Mouse (Mus musculus) cerebral cortex, adult 2 months (tissue): ENCODE results near the gene Noxo1.

Experiments
- WGBS: fragments of 180-500 bp; shearing (Covaris S2); methylation state at CpG from one replicate; pipeline ENCODE4 v1.1.7; 2018; 5-methylcytosine and 5-hydroxymethylcytosine counted together

Gene Noxo1

DNA sequence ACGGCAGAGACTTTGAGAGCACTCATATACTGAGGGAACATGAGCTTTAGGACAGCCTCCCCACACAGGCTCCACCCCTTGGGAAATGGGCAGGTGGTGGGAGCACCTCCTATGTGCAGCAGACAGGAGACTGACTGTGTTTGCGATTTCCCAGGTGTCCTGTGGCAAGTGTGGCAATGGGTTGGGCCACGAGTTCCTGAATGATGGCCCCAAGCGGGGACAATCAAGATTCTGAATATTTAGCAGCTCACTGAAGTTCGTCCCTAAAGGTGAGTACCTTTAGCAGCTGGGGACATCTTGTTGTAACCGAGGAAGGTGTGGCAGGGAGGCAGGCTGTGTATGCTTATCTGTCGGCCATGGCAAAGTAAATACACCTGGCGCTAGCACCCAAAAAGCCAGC is 43.9 kb downstream of the Noxo1 start:
- 90% methylated on average over 8 of the region's 8 CpGs for WGBS

DNA sequence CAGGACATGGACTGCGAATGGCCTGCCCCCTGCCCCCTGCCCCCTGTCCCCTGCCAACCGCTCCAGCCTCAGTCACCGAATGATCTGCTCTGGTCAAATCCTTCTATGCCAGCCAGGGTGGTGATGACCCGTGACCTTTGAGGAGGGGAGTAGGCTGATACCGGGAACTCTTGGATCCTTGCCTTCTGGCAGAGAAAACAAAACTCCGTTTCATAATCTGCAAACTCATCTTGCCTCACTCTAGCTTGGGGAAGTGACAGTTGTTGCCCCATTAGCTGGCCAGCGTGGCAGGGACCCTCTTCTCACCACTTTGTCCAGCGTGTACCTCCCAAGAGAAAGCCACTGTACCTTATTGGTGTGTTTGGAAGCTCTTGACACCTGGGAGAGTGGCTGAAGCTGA is 46.3 kb downstream of the Noxo1 start:
- WGBS = 75% methylated on average over 8 of the region's 8 CpGs

DNA sequence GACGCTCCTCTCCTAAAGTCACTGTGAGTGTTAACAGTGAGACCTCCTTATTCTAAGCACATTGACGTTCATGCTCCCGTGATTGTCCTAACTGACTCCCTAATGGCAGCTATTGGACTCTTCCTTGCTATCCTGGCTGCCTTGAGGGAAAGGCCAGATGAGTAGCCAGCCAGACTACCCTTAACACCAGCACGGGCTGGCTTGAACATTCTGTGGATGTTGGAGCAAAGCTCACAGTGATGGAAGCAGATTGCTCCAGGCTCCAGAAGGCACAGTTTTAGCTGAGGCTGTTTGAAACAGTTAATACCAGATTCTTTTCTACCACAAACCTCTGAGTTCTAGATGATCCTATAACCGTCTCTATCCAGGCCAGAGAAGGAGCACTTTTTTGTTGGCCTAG is 47.9 kb downstream of the Noxo1 start:
- WGBS = 81% methylated on average over 5 of the region's 5 CpGs

DNA sequence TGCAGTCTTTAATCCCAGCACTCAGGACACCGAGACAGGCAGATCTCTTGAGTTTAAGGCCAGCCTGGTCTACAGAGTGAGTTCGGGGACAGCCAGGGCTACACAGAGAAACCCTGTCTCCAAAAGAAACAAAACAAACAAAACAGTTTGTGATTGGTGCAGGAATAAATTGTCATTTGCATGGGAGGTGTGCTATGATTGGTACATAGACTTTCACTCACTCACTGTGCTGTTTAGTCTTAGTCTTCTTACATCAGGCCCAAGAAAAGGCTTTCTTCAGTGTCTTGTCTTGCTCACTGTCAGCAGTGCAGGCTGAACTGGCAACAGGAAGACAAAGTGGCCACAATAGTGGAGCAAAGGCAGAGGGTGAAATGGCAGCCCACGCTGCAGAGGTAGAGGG is 48.3 kb downstream of the Noxo1 start:
- WGBS = 81% methylated on average over 3 of the region's 3 CpGs

DNA sequence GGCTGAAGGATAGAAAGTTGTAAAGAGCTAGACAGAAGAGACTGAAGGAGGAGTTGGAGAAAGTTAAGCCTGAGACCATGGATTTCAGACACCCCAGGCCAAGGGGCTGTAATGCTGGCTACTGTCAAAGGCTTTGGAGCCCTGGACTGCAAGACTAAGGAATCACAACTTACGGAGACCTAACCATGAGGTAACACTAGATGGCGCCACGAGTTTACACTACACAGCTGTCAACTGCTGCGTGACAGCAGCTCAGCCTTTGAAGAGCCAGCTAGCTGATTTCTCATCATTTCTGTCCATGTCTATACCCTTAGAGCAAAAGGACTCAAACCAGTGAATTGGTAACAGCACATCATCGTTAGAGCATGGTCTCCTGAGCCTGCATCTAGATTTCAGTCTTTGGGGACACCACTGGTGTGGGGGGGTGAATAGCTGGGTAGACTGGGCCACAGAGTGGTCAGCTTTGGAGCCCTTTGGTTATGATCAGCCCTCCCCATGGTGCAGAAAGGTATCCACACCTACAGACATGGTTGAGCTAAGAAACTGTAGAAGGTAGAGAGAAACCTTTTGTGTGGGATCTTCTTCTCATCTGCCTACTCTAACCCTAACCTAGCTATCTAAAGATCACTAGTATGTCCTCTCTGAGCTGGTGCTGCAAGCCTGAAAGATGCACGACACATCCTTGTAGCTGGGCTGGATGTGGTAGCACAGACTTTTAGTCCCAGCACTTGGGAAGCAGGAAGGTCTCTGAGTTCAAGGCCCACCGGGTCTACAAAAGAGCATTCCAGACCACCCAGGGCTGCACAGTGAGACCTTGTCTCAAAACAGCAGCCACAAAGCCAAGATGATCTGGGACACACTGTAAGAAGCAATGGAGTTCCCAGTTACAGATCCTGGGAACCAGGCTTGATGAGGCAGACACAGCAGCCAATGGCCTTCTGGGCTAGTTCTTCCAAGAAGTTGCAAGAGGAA is 49.8 kb downstream of the Noxo1 start:
- WGBS = 23% methylated on average over 7 of the region's 7 CpGs

DNA sequence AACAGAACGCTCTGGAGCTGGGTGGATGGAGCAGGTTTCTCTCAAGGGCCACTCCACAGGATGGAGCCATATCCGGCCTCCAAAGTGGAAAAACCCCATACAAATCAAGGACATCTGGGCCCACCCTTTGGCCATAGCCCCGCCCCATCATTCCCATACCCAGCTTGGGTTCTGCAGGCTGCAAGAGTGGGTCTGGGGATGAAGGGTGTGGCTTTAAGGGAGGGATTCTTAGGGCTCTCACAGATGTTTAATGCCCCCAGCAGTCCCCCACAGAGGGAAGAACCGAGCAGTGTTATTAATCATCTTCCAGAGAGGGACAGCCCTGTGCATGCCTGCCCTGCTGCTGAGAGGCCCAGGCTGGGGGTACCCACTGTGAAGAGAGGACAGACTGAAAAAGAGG is 51.0 kb downstream of the Noxo1 start:
- 78% methylated on average over 4 of the region's 4 CpGs for WGBS
